Mouse (Mus musculus) liver, postnatal 0 days (tissue): ENCODE measurements around the gene Figla. TPM values are rescaled to one million over a fixed set of nuclear protein-coding genes. Genes with fewer than 3 reads are reported as not detected.

ENCODE experiments used
- ATAC-seq: fragments of 200-750 bp; cut with Nextera tagmentation; 2 replicates; pipeline ENCODE4 v1.8.0; 2017; ENCODE audit warnings: mild to moderate bottlenecking, moderate library complexity
- DNase-seq: peaks from one replicate; pipeline ENCODE4 v3.0.0-alpha.2; 2016
- H3K27ac ChIP-seq: fragments of 300-500 bp; sonication (generic); 2 replicates; pipeline ENCODE4 v1.5.1; 2014; ENCODE audit warnings: antibody characterized with exemption, moderate library complexity, mild to moderate bottlenecking, low read depth
- H3K27me3 ChIP-seq: fragments of 300-500 bp; sonication (generic); 2 replicates; pipeline ENCODE4 v1.6.1; 2014; ENCODE audit warnings: low read length, control low read depth, mixed read lengths; ENCODE audit not compliant: insufficient read depth
- H3K36me3 ChIP-seq: fragments of 300-500 bp; sonication (generic); replicated peaks from 2 replicates; pipeline ENCODE4 v1.6.1; 2014; ENCODE audit warnings: mild to moderate bottlenecking, control low read depth, low read length, moderate library complexity, mixed read lengths; ENCODE audit not compliant: insufficient read depth
- H3K4me1 ChIP-seq: fragments of 300-500 bp; sonication (generic); 2 replicates; pipeline ENCODE4 v1.6.1; 2014; ENCODE audit warnings: antibody characterized with exemption, mild to moderate bottlenecking, control low read depth; ENCODE audit not compliant: insufficient read depth
- H3K4me2 ChIP-seq: fragments of 300-500 bp; sonication (generic); 2 replicates; pipeline ENCODE4 v1.6.1; 2014; ENCODE audit warnings: low read depth, mild to moderate bottlenecking, low read length, moderate library complexity, mixed read lengths
- H3K4me3 ChIP-seq: fragments of 300-500 bp; sonication (generic); 2 replicates; pipeline ENCODE4 v1.5.1; 2014; ENCODE audit warnings: low read depth, low read length
- H3K9ac ChIP-seq: fragments of 300-500 bp; sonication (generic); replicated peaks from 2 replicates; pipeline ENCODE4 v1.6.1; 2014; ENCODE audit warnings: mild to moderate bottlenecking, moderate library complexity
- H3K9me3 ChIP-seq: fragments of 300-500 bp; sonication (generic); 2 replicates; pipeline ENCODE4 v1.6.1; 2016; ENCODE audit warnings: mild to moderate bottlenecking, control low read depth, low read length, mixed read lengths
- CTCF ChIP-seq: sonication (generic); IDR thresholded peaks from 2 replicates; pipeline ENCODE4 v1.5.1; 2016; ENCODE audit warnings: antibody characterized with exemption, low read depth
- EP300 ChIP-seq: IDR thresholded peaks from 2 replicates; pipeline ENCODE4 v1.6.1; 2016; ENCODE audit warnings: antibody characterized with exemption, low read depth, mild to moderate bottlenecking
- WGBS: fragments of 180-500 bp; shearing (Covaris S2); extraction: QIAGEN DNeasy Blood & Tissue Kit; methylation state at CpG from one replicate; pipeline ENCODE4 v1.1.7; 2014; ENCODE audit not compliant: insufficient replicate concordance; 5-methylcytosine and 5-hydroxymethylcytosine counted together
- polyA plus RNA-seq: library from polyadenylated mRNA; unstranded; fragments of >200 nt; fragmentation: Nextera tagmentation; extraction: Ambion mirVana; gene quantifications from 2 replicates; pipeline ENCODE4 v1.2.1, GENCODE M21; 2015

Figla gene
- not detected in 2 replicates for polyA plus RNA-seq

- DNase-seq (no peak), ATAC-seq (no peak)
- H3K27me3 ChIP-seq, result no peaks in the 10 kb centered on the region
- H3K9ac ChIP-seq, result no peak within 1 kb of the TSS
- TF ChIP-seq CTCF (no peak), EP300 (no peak)
- no peak within 1 kb of the TSS for H3K4me3 ChIP-seq
- H3K4me2 ChIP-seq, result no peak within 1 kb of the TSS
- 72% methylated on average over 9 of the region's 9 CpGs for WGBS
- H3K9me3 ChIP-seq, result no peaks in the 10 kb centered on the region
- no peak within 1 kb of the TSS for H3K27ac ChIP-seq
- no peaks in the 10 kb centered on the region for H3K4me1 ChIP-seq
- H3K36me3 ChIP-seq, result no peaks in the 10 kb centered on the region
Measured at GRCm38 (mm10) chr6:86015871-86016270, at the start of gene Figla. Figla (plus strand) TSS chr6:86016171.

GRCm38 (mm10) chr6:85966686-85967085 is 49.3 kb upstream of the Figla start:
- Histone ChIP-seq H3K9me3 (no peaks in the 10 kb centered on the region), H3K4me2 (no peak overlapping the region), H3K4me1 (0 out of 2 replicates have a peak, but pooled peaks cover 8% of the 10 kb centered on the region), H3K27me3 (no peaks in the 10 kb centered on the region), H3K36me3 (no peaks in the 10 kb centered on the region), H3K4me3 (no peak overlapping the region), H3K27ac (peak overlapping the region; percentile 44; the same call in 1 of the 2 replicates), H3K9ac (no peak overlapping the region)
- 49% methylated on average over 4 of the region's 4 CpGs for WGBS
- TF ChIP-seq EP300 (no peak), CTCF (peak; percentile 55)
- no peak for ATAC-seq
- peak; percentile 40 for DNase-seq

- no peaks in the 10 kb centered on the region for H3K36me3 ChIP-seq
- TF ChIP-seq CTCF (no peak), EP300 (no peak)
- 62% methylated on average over 2 of the region's 2 CpGs for WGBS
- no peak overlapping the region for H3K4me3 ChIP-seq
- H3K4me2 ChIP-seq, result no peak overlapping the region
- H3K9me3 ChIP-seq, result no peaks in the 10 kb centered on the region
- H3K4me1 ChIP-seq, result 0 out of 2 replicates have a peak, but pooled peaks cover 8% of the 10 kb centered on the region
- H3K27me3 ChIP-seq, result no peaks in the 10 kb centered on the region
- DNase-seq, result no peak
- no peak for ATAC-seq
- H3K9ac ChIP-seq, result no peak overlapping the region
- H3K27ac ChIP-seq, result no peak overlapping the region
Measured at GRCm38 (mm10) chr6:85969889-85970288, 46.1 kb upstream of the Figla start.

GRCm38 (mm10) chr6:85972699-85973098 is 43.3 kb upstream of the Figla start:
- Histone ChIP-seq H3K4me3 (no peak overlapping the region), H3K4me2 (no peak overlapping the region), H3K4me1 (no peaks in the 10 kb centered on the region), H3K27me3 (no peaks in the 10 kb centered on the region), H3K27ac (no peak overlapping the region), H3K9ac (no peak overlapping the region), H3K9me3 (no peaks in the 10 kb centered on the region), H3K36me3 (no peaks in the 10 kb centered on the region)
- ATAC-seq (no peak), DNase-seq (no peak)
- WGBS, result 79% methylated on average over 3 of the region's 3 CpGs
- TF ChIP-seq EP300 (no peak), CTCF (no peak)

- H3K9me3 ChIP-seq, result 0 out of 2 replicates have a peak, but pooled peaks cover 1% of the 10 kb centered on the region
- no peak overlapping the region for H3K27ac ChIP-seq
- H3K4me2 ChIP-seq, result no peak overlapping the region
- H3K9ac ChIP-seq, result no peak overlapping the region
- TF ChIP-seq CTCF, result no peak
- TF ChIP-seq EP300, result no peak
- no peaks in the 10 kb centered on the region for H3K4me1 ChIP-seq
- no peaks in the 10 kb centered on the region for H3K27me3 ChIP-seq
- WGBS, result 78% methylated on average over 3 of the region's 3 CpGs
- ATAC-seq (no peak), DNase-seq (no peak)
- H3K4me3 ChIP-seq, result no peak overlapping the region
- no peaks in the 10 kb centered on the region for H3K36me3 ChIP-seq
Measured at GRCm38 (mm10) chr6:85973336-85973735, 42.6 kb upstream of the Figla start.

GRCm38 (mm10) chr6:85974941-85975617 is 40.9 kb upstream of the Figla start:
- no peak overlapping the region for H3K9ac ChIP-seq
- H3K4me2 ChIP-seq, result no peak overlapping the region
- 48% methylated on average over 10 of the region's 10 CpGs for WGBS
- TF ChIP-seq EP300 (0 out of 2 replicates have a peak, but pooled peaks have one; percentile 20), CTCF (no peak)
- H3K27me3 ChIP-seq, result no peaks in the 10 kb centered on the region
- no peak overlapping the region for H3K4me3 ChIP-seq
- peaks cover 4% of the 10 kb centered on the region; the same call in 1 of the 2 replicates for H3K9me3 ChIP-seq
- ATAC-seq (no peak), DNase-seq (no peak)
- H3K4me1 ChIP-seq, result no peaks in the 10 kb centered on the region
- no peak overlapping the region for H3K27ac ChIP-seq
- no peaks in the 10 kb centered on the region for H3K36me3 ChIP-seq
